Mouse (Mus musculus) hindbrain, postnatal 0 days (tissue): Measurements from ENCODE around the gene Psen1. TPM values are rescaled to one million over a fixed set of nuclear protein-coding genes. Genes with fewer than 3 reads are reported as not detected.

ENCODE experiments used
- ATAC-seq: fragments of 200-750 bp; cut with Nextera tagmentation; 2 replicates; pipeline ENCODE4 v1.8.0; 2017; ENCODE audit warnings: mild to moderate bottlenecking, moderate TSS enrichment, moderate library complexity
- DNase-seq: peaks from one replicate; pipeline ENCODE4 v3.0.0-alpha.2; 2015; ENCODE audit warnings: low spot score
- H3K27ac ChIP-seq: fragments of 300-500 bp; sonication (generic); 2 replicates; pipeline ENCODE4 v1.5.1; 2014; ENCODE audit warnings: mild to moderate bottlenecking
- H3K27me3 ChIP-seq: fragments of 300-500 bp; sonication (generic); 2 replicates; pipeline ENCODE4 v1.6.1; 2014; ENCODE audit warnings: low read length, mixed read lengths; ENCODE audit not compliant: insufficient read depth
- H3K36me3 ChIP-seq: fragments of 300-500 bp; sonication (generic); 2 replicates; pipeline ENCODE4 v1.6.1; 2014; ENCODE audit warnings: low read length, mixed read lengths; ENCODE audit not compliant: insufficient read depth
- H3K4me1 ChIP-seq: fragments of 300-500 bp; sonication (generic); 2 replicates; pipeline ENCODE4 v1.6.1; 2014; ENCODE audit warnings: antibody characterized with exemption, low read length, mixed read lengths; ENCODE audit not compliant: insufficient read depth
- H3K4me2 ChIP-seq: fragments of 300-500 bp; sonication (generic); 2 replicates; pipeline ENCODE4 v1.6.1; 2014; ENCODE audit warnings: low read depth, mild to moderate bottlenecking, low read length, moderate library complexity, mixed read lengths
- H3K4me3 ChIP-seq: fragments of 300-500 bp; sonication (generic); 2 replicates; pipeline ENCODE4 v1.5.1; 2014; ENCODE audit warnings: low read length
- H3K9ac ChIP-seq: fragments of 300-500 bp; sonication (generic); replicated peaks from 2 replicates; pipeline ENCODE4 v1.6.1; 2014; ENCODE audit warnings: mild to moderate bottlenecking, low read length, moderate library complexity, mixed read lengths
- H3K9me3 ChIP-seq: fragments of 300-500 bp; sonication (generic); 2 replicates; pipeline ENCODE4 v1.6.1; 2016; ENCODE audit warnings: low read length, mixed read lengths
- CTCF ChIP-seq: IDR thresholded peaks from 2 replicates; pipeline ENCODE4 v1.5.1; 2016; ENCODE audit warnings: antibody characterized with exemption, control low read depth, low read depth
- WGBS: fragments of 180-500 bp; shearing (Covaris S2); extraction: QIAGEN DNeasy Blood & Tissue Kit; methylation state at CpG from one replicate; pipeline ENCODE4 v1.1.7; 2014; 5-methylcytosine and 5-hydroxymethylcytosine counted together
- polyA plus RNA-seq: library from polyadenylated mRNA; unstranded; fragments of >200 nt; fragmentation: Nextera tagmentation; extraction: Ambion mirVana; gene quantifications from 2 replicates; pipeline ENCODE4 v1.2.1, GENCODE M21; 2015
- total RNA-seq: library from RNA; depleted of rRNA; stranded (reverse); fragments of >200 nt; gene quantifications from 2 replicates; pipeline ENCODE4 v1.2.3, GENCODE M21; 2014

Gene Psen1
- total and polyA plus RNA-seq, 2 experiments from 2014 or later, result 56.0 to 64.5 TPM

- Histone ChIP-seq H3K27ac (no peak overlapping the region), H3K4me1 (no peaks in the 10 kb centered on the region), H3K4me2 (no peak overlapping the region), H3K36me3 (no peaks in the 10 kb centered on the region; the same call in 1 of the 2 replicates), H3K4me3 (no peak overlapping the region), H3K27me3 (no peaks in the 10 kb centered on the region), H3K9ac (no peak overlapping the region), H3K9me3 (no peaks in the 10 kb centered on the region)
- no peak for DNase-seq
- no peak for ATAC-seq
- TF ChIP-seq CTCF, result no peak
- 91% methylated on average over 4 of the region's 4 CpGs for WGBS
Measured at GRCm38 (mm10) chr12:83706951-83707350, 19.0 kb downstream of the Psen1 start.

GRCm38 (mm10) chr12:83708160-83709092 is 20.5 kb downstream of the Psen1 start:
- Histone ChIP-seq H3K4me2 (no peak overlapping the region), H3K9ac (no peak overlapping the region), H3K27me3 (no peaks in the 10 kb centered on the region), H3K27ac (no peak overlapping the region), H3K9me3 (no peaks in the 10 kb centered on the region), H3K4me1 (no peaks in the 10 kb centered on the region), H3K4me3 (no peak overlapping the region), H3K36me3 (peaks cover 14% of the 10 kb centered on the region; the same call in 1 of the 2 replicates)
- ATAC-seq (no peak), DNase-seq (no peak)
- WGBS, result 86% methylated on average over 7 of the region's 7 CpGs
- TF ChIP-seq CTCF, result no peak

GRCm38 (mm10) chr12:83709934-83710333 is 22.0 kb downstream of the Psen1 start:
- DNase-seq (no peak), ATAC-seq (no peak)
- Histone ChIP-seq H3K27ac (no peak overlapping the region), H3K27me3 (no peaks in the 10 kb centered on the region), H3K9ac (no peak overlapping the region), H3K9me3 (no peaks in the 10 kb centered on the region), H3K4me1 (no peaks in the 10 kb centered on the region), H3K4me3 (no peak overlapping the region), H3K36me3 (peaks cover 23% of the 10 kb centered on the region; the same call in 1 of the 2 replicates), H3K4me2 (no peak overlapping the region)
- TF ChIP-seq CTCF, result no peak
- 92% methylated on average over 2 of the region's 2 CpGs for WGBS

GRCm38 (mm10) chr12:83713749-83714148 is 25.8 kb downstream of the Psen1 start:
- Histone ChIP-seq H3K9ac (no peak overlapping the region), H3K4me3 (no peak overlapping the region), H3K27me3 (no peaks in the 10 kb centered on the region), H3K4me1 (no peaks in the 10 kb centered on the region), H3K36me3 (peaks cover 43% of the 10 kb centered on the region), H3K9me3 (no peaks in the 10 kb centered on the region), H3K4me2 (no peak overlapping the region), H3K27ac (no peak overlapping the region)
- DNase-seq, result peak; percentile 85
- peak; percentile 43; the same call in 1 of the 2 replicates for ATAC-seq
- WGBS, result 49% methylated on average over 2 of the region's 2 CpGs
- peak; percentile 79 for TF ChIP-seq CTCF

- H3K4me2 ChIP-seq, result no peak overlapping the region
- no peak overlapping the region for H3K4me3 ChIP-seq
- ATAC-seq (no peak), DNase-seq (no peak)
- H3K4me1 ChIP-seq, result no peaks in the 10 kb centered on the region
- no peaks in the 10 kb centered on the region for H3K9me3 ChIP-seq
- no peak overlapping the region for H3K9ac ChIP-seq
- H3K27ac ChIP-seq, result no peak overlapping the region
- H3K36me3 ChIP-seq, result peaks cover 43% of the 10 kb centered on the region
- no peaks in the 10 kb centered on the region for H3K27me3 ChIP-seq
- no peak for TF ChIP-seq CTCF
- 85% methylated on average over 15 of the region's 15 CpGs for WGBS
Measured at GRCm38 (mm10) chr12:83716416-83717184, 28.6 kb downstream of the Psen1 start.

GRCm38 (mm10) chr12:83719431-83719830 is 31.5 kb downstream of the Psen1 start:
- Histone ChIP-seq H3K4me2 (no peak overlapping the region), H3K4me1 (no peaks in the 10 kb centered on the region), H3K27me3 (no peaks in the 10 kb centered on the region), H3K9me3 (no peaks in the 10 kb centered on the region), H3K9ac (no peak overlapping the region), H3K27ac (no peak overlapping the region), H3K36me3 (peaks cover 40% of the 10 kb centered on the region), H3K4me3 (no peak overlapping the region)
- TF ChIP-seq CTCF, result no peak
- WGBS, result 100% methylated on average over 1 of the region's 1 CpGs
- DNase-seq (no peak), ATAC-seq (no peak)
